Mouse (Mus musculus): Measurements from ENCODE around the gene Igsf3. TPM values are rescaled to one million over a fixed set of nuclear protein-coding genes. Genes with fewer than 3 reads are reported as not detected.
"Not testable (repeated sequence)": the region's sequence is repeated elsewhere in the genome, so short reads cannot be mapped to it uniquely, and the experiment has no call there.

Igsf3 gene
- polyA plus RNA-seq, 1 experiment from 2014 or later = 38.0 TPM

DNA sequence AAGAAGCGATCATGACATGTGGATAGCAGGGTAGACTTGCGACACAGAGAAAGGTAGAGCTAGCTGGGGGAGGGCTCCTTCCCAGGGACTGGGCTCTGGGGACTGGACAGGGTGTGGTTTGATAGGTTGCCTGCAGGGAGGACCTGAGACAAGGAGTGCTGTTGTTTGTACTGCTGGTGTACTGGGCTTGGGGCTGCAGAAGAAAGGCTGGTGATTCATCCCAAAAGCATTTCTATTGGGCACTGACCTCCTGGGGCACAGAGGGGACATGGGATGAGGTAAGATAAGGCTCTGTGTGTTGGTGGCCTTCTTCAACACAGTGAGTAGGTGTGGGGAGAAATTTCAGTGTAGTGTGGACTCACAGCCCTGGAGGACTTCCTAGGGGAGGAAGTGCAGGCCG, 29.2 kb downstream of the Igsf3 start:
- no peaks in the 10 kb centered on the region for H3K36me3 ChIP-seq
- H3K27ac ChIP-seq = peak overlapping the region; percentile 5; the same call in 1 of the 2 replicates
- H3K9me3 ChIP-seq (replicated peaks) = no peaks in the 10 kb centered on the region
- peaks cover 85% of the 10 kb centered on the region for H3K4me1 ChIP-seq (replicated peaks)
- no peak overlapping the region for H3K4me3 ChIP-seq
- WGBS = 32% methylated on average over 3 of the region's 3 CpGs
- no peaks in the 10 kb centered on the region for H3K27me3 ChIP-seq
- H3K4me2 ChIP-seq = peak overlapping the region; percentile 26; the same call in 1 of the 2 replicates
- no peak for ATAC-seq (replicated peaks; ENCODE audit: insufficient number of reproducible peaks, insufficient read depth, low FRiP score, low read depth)
- H3K9ac ChIP-seq = no peak overlapping the region

DNA sequence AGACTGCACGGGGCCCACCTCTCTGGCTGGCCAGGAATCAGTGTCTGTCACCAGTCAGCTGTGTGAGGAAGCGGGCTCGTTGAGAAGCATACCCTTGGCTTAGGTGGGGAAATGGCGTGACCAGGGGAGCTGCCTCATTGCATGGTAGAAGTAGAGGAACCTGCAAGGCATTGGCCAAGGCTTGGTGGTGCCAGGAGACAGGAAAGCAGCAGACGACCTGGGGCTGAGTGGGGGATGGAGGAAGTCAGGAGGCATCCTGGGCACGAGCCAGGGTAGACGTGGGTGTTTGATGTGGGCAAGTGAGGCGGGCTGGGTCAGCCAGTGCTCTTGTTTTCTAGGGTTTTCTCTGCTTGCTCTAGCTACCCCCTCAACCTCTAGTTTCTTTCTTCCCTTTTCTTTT, 30.7 kb downstream of the Igsf3 start:
- H3K27ac ChIP-seq = peak overlapping the region; percentile 21
- no peaks in the 10 kb centered on the region for H3K36me3 ChIP-seq
- H3K4me3 ChIP-seq = no peak overlapping the region
- no peak overlapping the region for H3K4me2 ChIP-seq
- no peak overlapping the region for H3K9ac ChIP-seq
- 36% methylated on average over 8 of the region's 8 CpGs for WGBS
- ATAC-seq (replicated peaks; ENCODE audit: insufficient number of reproducible peaks, insufficient read depth, low FRiP score, low read depth) = no peak
- no peaks in the 10 kb centered on the region for H3K9me3 ChIP-seq (replicated peaks)
- peaks cover 95% of the 10 kb centered on the region for H3K4me1 ChIP-seq (replicated peaks)
- no peaks in the 10 kb centered on the region for H3K27me3 ChIP-seq

DNA sequence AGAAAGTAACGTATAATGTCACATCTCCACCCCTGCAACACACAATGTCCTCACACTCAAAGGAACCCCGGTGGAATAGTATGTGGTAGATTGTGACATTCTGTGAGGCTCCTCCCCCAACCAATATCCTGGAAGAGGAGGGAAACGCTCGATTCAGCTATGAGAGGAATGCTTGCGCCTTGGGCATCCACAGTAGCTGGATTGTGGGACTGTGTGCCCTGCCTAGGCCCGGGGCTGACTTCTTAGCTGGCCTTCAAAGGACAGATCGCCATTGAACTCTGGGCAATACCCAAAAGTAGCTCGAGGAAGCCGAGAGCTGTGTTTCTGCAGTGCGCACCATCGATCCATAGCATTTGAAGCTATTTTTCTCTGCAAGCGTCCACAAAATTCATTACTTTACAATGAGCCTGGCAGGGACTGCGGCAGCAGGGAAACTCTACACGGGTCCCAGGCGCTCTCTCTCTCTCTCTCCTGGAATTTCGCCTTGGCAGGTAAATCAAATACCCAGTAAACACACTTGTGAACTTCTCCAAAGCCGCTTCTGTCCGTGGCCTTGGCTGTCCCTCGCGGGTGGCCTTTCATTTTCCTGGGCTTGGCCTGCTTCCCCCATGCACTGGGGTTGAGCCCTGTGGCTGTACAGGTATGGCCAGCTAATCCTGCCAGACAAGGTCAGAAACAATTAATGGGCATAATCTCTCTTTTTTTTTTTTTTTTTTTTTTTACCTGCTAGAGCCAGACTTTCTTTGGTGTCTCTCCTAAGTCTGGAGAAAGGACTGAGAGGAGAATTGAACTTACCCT, 32.3 kb downstream of the Igsf3 start:
- peaks cover 92% of the 10 kb centered on the region for H3K4me1 ChIP-seq (replicated peaks)
- WGBS = 34% methylated on average over 20 of the region's 20 CpGs
- H3K4me3 ChIP-seq = no peak overlapping the region
- H3K27ac ChIP-seq = peak overlapping the region; percentile 62
- H3K9ac ChIP-seq = no peak overlapping the region
- H3K9me3 ChIP-seq (replicated peaks) = no peaks in the 10 kb centered on the region
- H3K36me3 ChIP-seq = no peaks in the 10 kb centered on the region
- H3K4me2 ChIP-seq = peak overlapping the region; percentile 32
- no peak for ATAC-seq (replicated peaks; ENCODE audit: insufficient number of reproducible peaks, insufficient read depth, low FRiP score, low read depth)
- H3K27me3 ChIP-seq = no peaks in the 10 kb centered on the region

DNA sequence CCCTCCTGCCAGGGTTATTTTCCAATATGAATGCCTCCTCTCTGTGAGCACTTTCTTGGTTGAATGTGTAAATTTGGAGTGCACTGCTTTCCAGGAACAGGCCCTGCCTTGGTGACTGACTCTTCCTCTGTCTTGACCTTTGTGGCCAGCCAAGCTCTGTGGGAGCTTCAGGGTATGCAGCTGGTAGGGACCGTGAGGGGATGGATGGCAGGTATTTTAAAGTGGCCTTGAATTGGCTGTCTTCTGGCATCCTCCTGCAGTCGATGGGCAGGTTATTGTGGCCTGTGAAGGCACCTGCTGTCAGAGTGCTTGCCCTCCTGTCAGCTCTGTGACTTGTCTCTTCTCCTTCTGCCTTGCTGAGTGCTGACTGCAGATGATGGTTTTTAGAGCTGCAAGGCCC, 33.3 kb downstream of the Igsf3 start:
- Histone ChIP-seq H3K4me2 (no peak overlapping the region), H3K9ac (no peak overlapping the region), H3K27me3 (no peaks in the 10 kb centered on the region), H3K9me3 (replicated peaks) (no peaks in the 10 kb centered on the region), H3K36me3 (no peaks in the 10 kb centered on the region), H3K27ac (peak overlapping the region; percentile 22; the same call in 1 of the 2 replicates), H3K4me3 (no peak overlapping the region), H3K4me1 (replicated peaks) (peaks cover 84% of the 10 kb centered on the region)
- no peak for ATAC-seq (replicated peaks; ENCODE audit: insufficient number of reproducible peaks, insufficient read depth, low FRiP score, low read depth)
- WGBS = 42% methylated on average over 2 of the region's 2 CpGs

DNA sequence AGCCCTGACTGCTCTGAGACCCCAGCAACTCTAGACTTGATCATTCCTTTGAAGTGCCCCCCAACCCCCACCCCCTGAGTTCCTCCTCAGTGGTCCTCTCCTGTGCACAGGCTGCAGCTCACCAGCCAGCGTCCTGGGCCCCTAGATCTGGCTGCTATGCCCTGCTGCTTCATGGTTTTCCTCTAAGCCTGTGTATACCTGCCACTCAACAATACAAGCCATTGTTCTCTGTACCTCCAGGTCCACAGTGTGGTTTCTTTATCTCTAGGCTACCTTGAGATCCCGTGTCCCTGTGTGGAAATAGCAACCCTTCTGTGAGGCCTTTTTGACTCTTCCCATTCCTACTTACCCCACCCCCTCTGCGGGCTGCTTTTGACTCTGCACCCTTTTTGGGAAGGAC, 33.9 kb downstream of the Igsf3 start:
- Histone ChIP-seq H3K4me2 (no peak overlapping the region), H3K4me1 (replicated peaks) (peaks cover 83% of the 10 kb centered on the region), H3K4me3 (no peak overlapping the region), H3K27me3 (no peaks in the 10 kb centered on the region), H3K9me3 (replicated peaks) (no peaks in the 10 kb centered on the region), H3K9ac (no peak overlapping the region), H3K27ac (peak overlapping the region; percentile 67), H3K36me3 (no peaks in the 10 kb centered on the region)
- WGBS = 34% methylated on average over 3 of the region's 3 CpGs
- ATAC-seq (replicated peaks; ENCODE audit: insufficient number of reproducible peaks, insufficient read depth, low FRiP score, low read depth) = no peak

DNA sequence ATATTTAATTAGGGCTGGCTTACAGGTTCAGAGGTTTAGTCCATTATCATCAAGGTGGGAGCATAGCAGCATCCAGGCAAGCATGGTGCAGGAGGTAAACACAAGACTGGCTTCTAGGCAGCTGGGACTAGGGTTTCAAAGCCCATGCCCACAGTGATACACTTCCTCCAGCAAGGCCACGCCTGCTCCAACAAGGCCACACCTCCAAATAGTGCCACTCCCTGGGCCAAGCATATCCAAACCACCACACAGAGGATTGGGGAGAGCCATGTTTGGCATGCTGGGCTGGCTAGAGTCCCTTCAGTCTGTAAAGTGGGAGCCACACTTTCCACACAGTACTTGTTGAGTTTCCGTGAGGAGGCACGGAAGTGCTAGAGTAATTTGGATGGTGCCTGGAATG, 34.7 kb downstream of the Igsf3 start:
- peaks cover 75% of the 10 kb centered on the region for H3K4me1 ChIP-seq (replicated peaks)
- 72% methylated on average over 3 of the region's 3 CpGs for whole genome bisulfite sequencing
- no peaks in the 10 kb centered on the region for H3K9me3 ChIP-seq (replicated peaks)
- H3K4me2 ChIP-seq = no peak overlapping the region
- H3K36me3 ChIP-seq = no peaks in the 10 kb centered on the region
- H3K4me3 ChIP-seq = no peak overlapping the region
- H3K9ac ChIP-seq = no peak overlapping the region
- ATAC-seq (replicated peaks; ENCODE audit: insufficient number of reproducible peaks, insufficient read depth, low FRiP score, low read depth) = no peak
- H3K27me3 ChIP-seq = no peaks in the 10 kb centered on the region
- peak overlapping the region; percentile 67 for H3K27ac ChIP-seq

DNA sequence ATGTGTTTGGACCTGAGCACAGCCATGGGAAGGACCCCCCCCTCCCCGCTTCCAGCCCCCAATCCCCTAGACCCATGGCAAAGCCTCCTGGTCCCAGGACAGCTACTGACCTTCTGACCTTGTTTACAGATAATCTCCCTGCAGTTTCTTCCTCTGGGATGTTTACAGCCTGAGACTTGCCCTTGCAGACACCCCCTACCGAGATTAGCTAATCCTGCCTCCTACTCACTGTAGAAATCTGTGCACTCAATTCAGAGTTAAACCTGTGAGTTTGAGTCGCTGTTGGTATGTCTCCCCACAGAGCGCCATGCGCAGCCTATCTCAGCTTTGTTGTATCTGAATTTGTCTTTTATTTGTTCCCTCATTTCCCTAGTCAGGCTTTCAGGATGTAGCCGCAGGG, 35.2 kb downstream of the Igsf3 start:
- H3K27ac ChIP-seq = peak overlapping the region; percentile 67
- no peak for ATAC-seq (replicated peaks; ENCODE audit: insufficient number of reproducible peaks, insufficient read depth, low FRiP score, low read depth)
- H3K4me2 ChIP-seq = no peak overlapping the region
- H3K9ac ChIP-seq = no peak overlapping the region
- peaks cover 70% of the 10 kb centered on the region for H3K4me1 ChIP-seq (replicated peaks)
- H3K4me3 ChIP-seq = no peak overlapping the region
- no peaks in the 10 kb centered on the region for H3K9me3 ChIP-seq (replicated peaks)
- H3K27me3 ChIP-seq = no peaks in the 10 kb centered on the region
- no peaks in the 10 kb centered on the region for H3K36me3 ChIP-seq
- 70% methylated on average over 6 of the region's 6 CpGs for WGBS

DNA sequence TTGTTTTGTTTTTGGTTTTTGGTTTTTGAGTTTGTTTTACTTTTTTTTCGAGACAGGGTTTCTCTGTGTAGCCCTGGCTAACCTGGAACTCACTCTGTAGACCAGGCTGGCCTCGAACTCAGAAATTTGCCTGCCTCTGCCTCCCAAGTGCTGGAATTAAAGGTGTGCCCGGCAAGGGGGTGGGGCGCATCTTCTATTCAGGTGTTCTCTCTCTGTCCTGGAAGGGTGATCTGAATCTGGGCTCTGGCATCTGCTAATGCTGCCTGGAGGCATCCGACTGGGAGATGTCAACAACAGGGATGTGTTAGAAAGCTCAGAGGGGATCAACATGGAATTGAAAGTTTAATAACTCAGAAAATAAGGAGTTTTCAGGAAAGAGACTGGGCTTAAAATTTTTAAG, 36.1 kb downstream of the Igsf3 start:
- 88% methylated on average over 5 of the region's 5 CpGs for WGBS
- not testable (repeated sequence) for H3K4me2 ChIP-seq; H3K36me3 ChIP-seq; ATAC-seq (replicated peaks; ENCODE audit: insufficient number of reproducible peaks, insufficient read depth, low FRiP score, low read depth); H3K9me3 ChIP-seq (replicated peaks); H3K9ac ChIP-seq; H3K4me3 ChIP-seq; H3K27me3 ChIP-seq; H3K27ac ChIP-seq
- H3K4me1 ChIP-seq (replicated peaks) = peaks cover 63% of the 10 kb centered on the region

DNA sequence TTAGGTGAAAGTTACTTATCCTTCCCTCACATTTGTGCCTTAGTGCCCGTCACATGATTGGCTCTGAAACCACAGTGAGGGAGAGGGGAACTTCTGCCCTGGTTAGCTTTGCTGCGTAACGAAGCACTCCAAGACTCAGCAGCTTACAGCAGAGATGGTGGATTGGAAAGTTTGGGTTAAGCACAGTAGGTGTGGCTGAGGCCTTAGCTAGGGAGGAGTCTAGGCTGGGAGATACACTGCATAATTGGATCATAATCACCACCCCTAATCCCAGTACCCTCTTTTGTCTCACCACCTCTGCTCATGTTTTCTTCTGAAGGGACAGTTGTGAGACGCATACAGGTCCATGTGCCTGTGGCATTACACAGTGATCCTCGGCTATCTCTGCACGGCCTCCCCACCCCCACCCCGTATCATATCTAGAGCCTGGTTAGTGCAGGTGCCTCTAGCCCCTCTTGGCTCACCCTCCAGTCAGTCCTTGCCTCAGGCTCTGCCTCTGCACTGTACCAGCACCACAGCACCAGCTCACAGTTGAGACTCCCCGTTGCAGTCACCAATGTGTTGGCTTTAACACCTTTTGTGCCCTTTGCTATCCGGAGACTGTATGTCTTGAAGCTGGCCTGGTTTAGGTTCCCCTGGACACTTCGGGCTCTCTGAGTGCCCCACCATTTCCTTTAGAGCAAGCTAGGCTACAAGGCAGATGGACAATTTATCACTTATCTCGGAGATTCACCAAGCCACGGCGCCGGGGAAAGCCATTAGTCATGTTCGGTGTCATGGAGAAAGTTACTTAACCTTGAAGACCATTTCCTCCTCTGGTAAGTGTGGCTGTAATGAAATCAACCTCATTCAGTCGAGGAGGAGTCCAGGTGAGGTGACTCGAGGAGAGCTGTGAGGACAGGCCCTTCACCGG, 42.1 kb downstream of the Igsf3 start:
- Histone ChIP-seq H3K9me3 (replicated peaks) (no peaks in the 10 kb centered on the region), H3K27ac (no peak overlapping the region), H3K36me3 (no peaks in the 10 kb centered on the region), H3K4me3 (no peak overlapping the region), H3K27me3 (no peaks in the 10 kb centered on the region), H3K4me1 (replicated peaks) (peaks cover 28% of the 10 kb centered on the region), H3K4me2 (no peak overlapping the region), H3K9ac (no peak overlapping the region)
- 48% methylated on average over 18 of the region's 18 CpGs for WGBS
- ATAC-seq (replicated peaks; ENCODE audit: insufficient number of reproducible peaks, insufficient read depth, low FRiP score, low read depth) = no peak

DNA sequence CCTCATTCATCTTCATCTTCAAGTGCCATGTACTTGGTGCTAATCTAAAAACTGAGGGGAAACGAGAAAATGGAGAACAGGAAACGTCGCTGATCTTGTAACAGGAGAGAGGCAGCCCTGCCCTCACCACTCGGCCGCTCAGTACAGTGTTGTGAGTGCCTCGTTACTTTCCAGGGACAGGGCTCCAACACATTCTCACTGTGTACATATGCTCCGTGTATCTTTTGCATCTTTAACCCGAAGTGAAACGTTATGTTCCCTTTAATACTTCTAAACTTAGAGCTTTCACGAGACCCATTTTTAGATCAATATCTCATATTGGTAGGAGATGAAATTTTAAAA, 42.7 kb downstream of the Igsf3 start:
- Histone ChIP-seq H3K36me3 (no peaks in the 10 kb centered on the region), H3K4me1 (replicated peaks) (peaks cover 29% of the 10 kb centered on the region), H3K27ac (no peak overlapping the region), H3K4me3 (no peak overlapping the region), H3K27me3 (no peaks in the 10 kb centered on the region), H3K4me2 (no peak overlapping the region), H3K9ac (no peak overlapping the region), H3K9me3 (replicated peaks) (no peaks in the 10 kb centered on the region)
- WGBS = 58% methylated on average over 10 of the region's 10 CpGs
- ATAC-seq (replicated peaks; ENCODE audit: insufficient number of reproducible peaks, insufficient read depth, low FRiP score, low read depth) = no peak

DNA sequence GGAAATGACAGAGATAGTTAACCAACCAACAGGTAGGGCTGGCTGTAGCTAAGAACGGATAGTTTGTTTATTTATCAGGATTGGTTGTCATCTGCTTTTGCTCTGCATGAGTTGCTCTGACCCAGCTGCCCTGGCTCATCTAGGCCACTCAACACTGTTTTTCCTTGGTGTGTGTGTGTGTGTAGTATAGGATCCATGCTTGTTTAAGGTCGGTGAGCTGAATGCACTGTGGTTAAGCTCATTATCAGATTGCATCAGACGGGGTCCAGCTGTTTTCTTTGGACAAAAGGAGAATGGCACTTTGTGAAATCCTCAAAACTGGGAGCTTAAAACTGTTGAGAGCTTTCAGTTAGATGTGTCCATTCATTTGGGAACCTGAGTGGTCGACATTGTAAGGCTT, 46.3 kb downstream of the Igsf3 start:
- Histone ChIP-seq H3K27me3 (no peaks in the 10 kb centered on the region), H3K4me3 (no peak overlapping the region), H3K27ac (no peak overlapping the region), H3K9me3 (replicated peaks) (no peaks in the 10 kb centered on the region), H3K9ac (no peak overlapping the region), H3K4me1 (replicated peaks) (peaks cover 27% of the 10 kb centered on the region), H3K4me2 (no peak overlapping the region), H3K36me3 (peaks cover 25% of the 10 kb centered on the region)
- WGBS = 37% methylated on average over 4 of the region's 4 CpGs
- no peak for ATAC-seq (replicated peaks; ENCODE audit: insufficient number of reproducible peaks, insufficient read depth, low FRiP score, low read depth)

Measured in heart, embryonic 15.5 days (tissue).